Mouse (Mus musculus) thymus, adult 2 months (tissue): ENCODE measurements around the gene Mical2.

ENCODE experiments used
- CTCF ChIP-seq: fragments of 200-500 bp; IDR thresholded peaks from 2 replicates; pipeline ENCODE4 v1.5.1; 2012; ENCODE audit warnings: mild to moderate bottlenecking, control low read depth, low read length, moderate library complexity, borderline replicate concordance; ENCODE audit not compliant: control insufficient read depth, poor library complexity, insufficient read depth; ENCODE audit errors: extremely low read depth
- POLR2A ChIP-seq: fragments of 200-500 bp; IDR thresholded peaks from 2 replicates; pipeline ENCODE4 v1.6.1; 2012; ENCODE audit warnings: mild to moderate bottlenecking, low read length, control low read depth, moderate library complexity; ENCODE audit not compliant: control insufficient read depth, poor library complexity, insufficient read depth; ENCODE audit errors: extremely low read depth

DNA sequence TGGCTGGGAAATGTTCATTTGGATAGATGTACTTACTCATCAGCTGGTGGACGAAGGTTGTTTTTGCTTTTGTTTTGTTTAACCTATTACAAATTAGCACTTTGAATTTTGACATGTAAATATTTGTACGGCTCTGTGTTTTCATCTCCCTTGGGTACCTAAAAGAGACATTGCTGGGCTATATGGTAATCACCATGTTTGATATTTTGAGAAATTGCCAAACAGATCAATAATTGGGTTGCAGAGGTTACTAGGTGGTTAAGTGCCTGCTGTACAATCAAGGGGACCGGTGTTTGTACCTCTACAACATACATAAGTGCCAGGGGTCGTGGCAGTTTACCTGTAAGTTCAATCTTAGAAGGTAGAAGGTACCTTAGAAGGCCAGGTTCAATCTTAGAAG lies 220.8 kb downstream of the Mical2 start:
- TF ChIP-seq CTCF, result no peak
- no peak for TF ChIP-seq POLR2A
